Mouse (Mus musculus) heart, postnatal 0 days (tissue): Measurements from ENCODE around the gene Actr1a. TPM values are rescaled to one million over a fixed set of nuclear protein-coding genes. Genes with fewer than 3 reads are reported as not detected.

ENCODE experiments used
- ATAC-seq: fragments of 200-750 bp; cut with Nextera tagmentation; 2 replicates; pipeline ENCODE4 v1.8.0; 2017; ENCODE audit warnings: low read depth, moderate number of reproducible peaks, moderate library complexity; ENCODE audit not compliant: insufficient read depth
- DNase-seq: peaks from one replicate; pipeline ENCODE4 v3.0.0-alpha.2; 2016; ENCODE audit warnings: low spot score
- H3K27ac ChIP-seq: fragments of 300-500 bp; sonication (generic); 2 replicates; pipeline ENCODE4 v1.5.1; 2014; ENCODE audit warnings: low read depth, mild to moderate bottlenecking
- H3K27me3 ChIP-seq: fragments of 300-500 bp; sonication (generic); 2 replicates; pipeline ENCODE4 v1.6.1; 2014; ENCODE audit warnings: low read length, mixed read lengths; ENCODE audit not compliant: control insufficient read depth, insufficient read depth
- H3K36me3 ChIP-seq: fragments of 300-500 bp; sonication (generic); replicated peaks from 2 replicates; pipeline ENCODE4 v1.6.1; 2014; ENCODE audit warnings: low read length, mixed read lengths; ENCODE audit not compliant: control insufficient read depth, insufficient read depth
- H3K4me1 ChIP-seq: fragments of 300-500 bp; sonication (generic); 2 replicates; pipeline ENCODE4 v1.6.1; 2014; ENCODE audit warnings: antibody characterized with exemption; ENCODE audit not compliant: control insufficient read depth, insufficient read depth
- H3K4me2 ChIP-seq: fragments of 300-500 bp; sonication (generic); 2 replicates; pipeline ENCODE4 v1.6.1; 2014; ENCODE audit warnings: low read depth, mild to moderate bottlenecking, low read length, moderate library complexity
- H3K4me3 ChIP-seq: fragments of 300-500 bp; sonication (generic); 2 replicates; pipeline ENCODE4 v1.5.1; 2014; ENCODE audit warnings: low read depth, low read length
- H3K9ac ChIP-seq: fragments of 300-500 bp; sonication (generic); replicated peaks from 2 replicates; pipeline ENCODE4 v1.6.1; 2014; ENCODE audit warnings: low read depth, low read length, mixed read lengths
- H3K9me3 ChIP-seq: fragments of 300-500 bp; sonication (generic); replicated peaks from 2 replicates; pipeline ENCODE4 v1.6.1; 2016; ENCODE audit warnings: low read length; ENCODE audit not compliant: control insufficient read depth
- CTCF ChIP-seq: IDR thresholded peaks from 2 replicates; pipeline ENCODE4 v1.5.1; 2016; ENCODE audit warnings: antibody characterized with exemption, control low read depth, low read depth
- EP300 ChIP-seq: IDR thresholded peaks from 2 replicates; pipeline ENCODE4 v1.6.1; 2016; ENCODE audit warnings: antibody characterized with exemption, low read depth
- WGBS: fragments of 180-500 bp; shearing (Covaris S2); extraction: QIAGEN DNeasy Blood & Tissue Kit; methylation state at CpG from one replicate; pipeline ENCODE4 v1.1.7; 2014; 5-methylcytosine and 5-hydroxymethylcytosine counted together
- polyA plus RNA-seq: library from polyadenylated mRNA; unstranded; fragments of >200 nt; fragmentation: Nextera tagmentation; extraction: Ambion mirVana; gene quantifications from 2 replicates; pipeline ENCODE4 v1.2.1, GENCODE M21; 2015
- total RNA-seq: library from RNA; depleted of rRNA; stranded (reverse); fragments of >200 nt; gene quantifications from 2 replicates; pipeline ENCODE4 v1.2.3, GENCODE M21; 2014; ENCODE audit warnings: low replicate concordance

Actr1a gene
- total and polyA plus RNA-seq, 2 experiments from 2014 or later: 118 to 173 TPM

GRCm38 (mm10) chr19:46375891-46376290 lies 19.7 kb downstream of the Actr1a start:
- Histone ChIP-seq H3K9ac (no peak overlapping the region), H3K9me3 (no peaks in the 10 kb centered on the region), H3K27ac (no peak overlapping the region), H3K4me1 (no peaks in the 10 kb centered on the region), H3K27me3 (no peaks in the 10 kb centered on the region), H3K4me3 (no peak overlapping the region), H3K4me2 (no peak overlapping the region), H3K36me3 (peaks cover 50% of the 10 kb centered on the region)
- 50% methylated on average over 4 of the region's 4 CpGs for WGBS
- TF ChIP-seq EP300 (no peak), CTCF (no peak)
- DNase-seq (no peak), ATAC-seq (no peak)

GRCm38 (mm10) chr19:46375489-46375888 lies 20.1 kb downstream of the Actr1a start:
- no peaks in the 10 kb centered on the region for H3K4me1 ChIP-seq
- H3K27me3 ChIP-seq: no peaks in the 10 kb centered on the region
- DNase-seq (no peak), ATAC-seq (no peak)
- H3K36me3 ChIP-seq: peaks cover 46% of the 10 kb centered on the region
- no peak overlapping the region for H3K9ac ChIP-seq
- no peak overlapping the region for H3K4me3 ChIP-seq
- H3K9me3 ChIP-seq: no peaks in the 10 kb centered on the region
- no peak for TF ChIP-seq EP300
- TF ChIP-seq CTCF: no peak
- no peak overlapping the region for H3K27ac ChIP-seq
- H3K4me2 ChIP-seq: no peak overlapping the region
- WGBS: 58% methylated on average over 5 of the region's 5 CpGs

- 51% methylated on average over 21 of the region's 21 CpGs for WGBS
- DNase-seq (no peak), ATAC-seq (peak; percentile 12; the same call in 1 of the 2 replicates)
Observed at GRCm38 (mm10) chr19:46374477-46375088, 21.0 kb downstream of the Actr1a start.

GRCm38 (mm10) chr19:46369204-46369603 lies 26.3 kb downstream of the Actr1a start:
- no peaks in the 10 kb centered on the region for H3K4me1 ChIP-seq
- H3K27me3 ChIP-seq: no peaks in the 10 kb centered on the region
- no peaks in the 10 kb centered on the region for H3K9me3 ChIP-seq
- no peaks in the 10 kb centered on the region for H3K36me3 ChIP-seq
- H3K4me2 ChIP-seq: no peak overlapping the region
- H3K27ac ChIP-seq: no peak overlapping the region
- no peak overlapping the region for H3K9ac ChIP-seq
- TF ChIP-seq EP300 (no peak), CTCF (peak; percentile 69)
- no peak overlapping the region for H3K4me3 ChIP-seq
- WGBS: 2% methylated on average over 4 of the region's 4 CpGs
- ATAC-seq (peak; percentile 90), DNase-seq (peak; percentile 75)

More at GRCm38 (mm10) chr19:46374477-46375088, 21.0 kb downstream of the Actr1a start:
- H3K9ac ChIP-seq: no peak overlapping the region
- H3K27me3 ChIP-seq: no peaks in the 10 kb centered on the region
- H3K4me2 ChIP-seq: no peak overlapping the region
- no peaks in the 10 kb centered on the region for H3K9me3 ChIP-seq
- H3K36me3 ChIP-seq: peaks cover 37% of the 10 kb centered on the region
- H3K4me3 ChIP-seq: no peak overlapping the region
- H3K4me1 ChIP-seq: no peaks in the 10 kb centered on the region
- TF ChIP-seq CTCF (no peak), EP300 (no peak)
- H3K27ac ChIP-seq: no peak overlapping the region

- H3K4me1 ChIP-seq: no peaks in the 10 kb centered on the region
- no peak overlapping the region for H3K4me3 ChIP-seq
- 85% methylated on average over 23 of the region's 23 CpGs for WGBS
- TF ChIP-seq EP300 (no peak), CTCF (no peak)
- H3K27ac ChIP-seq: no peak overlapping the region
- ATAC-seq (no peak), DNase-seq (no peak)
- H3K4me2 ChIP-seq: no peak overlapping the region
- no peaks in the 10 kb centered on the region for H3K36me3 ChIP-seq
- no peaks in the 10 kb centered on the region for H3K27me3 ChIP-seq
- no peak overlapping the region for H3K9ac ChIP-seq
- H3K9me3 ChIP-seq: no peaks in the 10 kb centered on the region
Observed at GRCm38 (mm10) chr19:46367798-46368590, 27.6 kb downstream of the Actr1a start.
